Mouse (Mus musculus) hematopoietic stem cell, adult 5-6 weeks (primary cell): ENCODE results near the gene Necap2. TPM values are rescaled to one million over a fixed set of nuclear protein-coding genes. Genes with fewer than 3 reads are reported as not detected.

Source experiments
- total RNA-seq: library from RNA; stranded (forward); fragments of 172-1452, 232-1000 nt; gene quantifications from 2 replicates; pipeline ENCODE4 v1.2.3, GENCODE M21; 2017

Necap2 gene
- total RNA-seq, 1 experiment from 2014 or later, result 59.7 TPM

Other genes starting within 250 kb of the Necap2 start
- 0.25 and 0.30 TPM in 2 replicates for gene Padi1, start 232.6 kb downstream of the Necap2 start, total RNA-seq
- gene Padi2, start 172.0 kb downstream of the Necap2 start, total RNA-seq, result 11.0 and 12.1 TPM in 2 replicates
- gene Sdhb, start 117.2 kb downstream of the Necap2 start, total RNA-seq, result 69.8 and 102 TPM in 2 replicates
- gene Atp13a2, start 91.5 kb downstream of the Necap2 start, total RNA-seq, result 34.5 and 51.0 TPM in 2 replicates
- not detected in 2 replicates for gene Mfap2, start 67.9 kb downstream of the Necap2 start, total RNA-seq
- gene Crocc, start 17.8 kb downstream of the Necap2 start, total RNA-seq, result 8.3 and 9.9 TPM in 2 replicates
- gene Spata21, start 10.0 kb upstream of the Necap2 start, total RNA-seq, result not detected in 2 replicates
- 51.7 and 59.0 TPM in 2 replicates for gene Szrd1, start 61.4 kb upstream of the Necap2 start, total RNA-seq
- 10.0 and 11.3 TPM in 2 replicates for gene Fbxo42, start 69.6 kb upstream of the Necap2 start, total RNA-seq
- 0.81 and 3.5 TPM in 2 replicates for gene Rsg1, start 135.6 kb upstream of the Necap2 start, total RNA-seq
- gene Arhgef19, start 161.1 kb upstream of the Necap2 start, total RNA-seq, result not detected in 2 replicates
- 1.0 TPM in 1 of 2 replicates, not detected in the other for gene Epha2, start 222.9 kb upstream of the Necap2 start, total RNA-seq